Mouse (Mus musculus) myocyte (in vitro differentiated cells): ENCODE measurements around the gene Mfsd6l. TPM values are rescaled to one million over a fixed set of nuclear protein-coding genes. Genes with fewer than 3 reads are reported as not detected.
A peak's percentile ranks its signal among the peaks of the same experiment; 100 is the strongest.

Source experiments
- H3K27me3 ChIP-seq: one replicate; pipeline ENCODE4 v1.6.1; 2011; ENCODE audit not compliant: control insufficient read depth, insufficient read depth, insufficient read length
- H3K36me3 ChIP-seq: one replicate; pipeline ENCODE4 v1.6.1; 2011; ENCODE audit not compliant: control insufficient read depth, insufficient read depth
- H3K4me2 ChIP-seq: one replicate; pipeline ENCODE4 v1.6.1; 2011; ENCODE audit warnings: low read depth, control low read depth
- H3K4me3 ChIP-seq: one replicate; pipeline ENCODE4 v1.5.1; 2011; ENCODE audit warnings: mild to moderate bottlenecking, control low read depth, moderate library complexity
- H3K79me2 ChIP-seq: one replicate; pipeline ENCODE4 v1.6.1; 2011; ENCODE audit not compliant: control insufficient read depth, insufficient read depth
- H3ac ChIP-seq: one replicate; pipeline ENCODE4 v1.6.1; 2011; ENCODE audit not compliant: control insufficient read depth, insufficient read length
- CEBPB ChIP-seq: IDR thresholded peaks from 2 replicates; pipeline ENCODE4 v1.6.1; 2011; ENCODE audit warnings: mild to moderate bottlenecking, moderate library complexity; ENCODE audit not compliant: poor library complexity, insufficient read depth, severe bottlenecking
- E2F4 ChIP-seq: IDR thresholded peaks from one replicate; pipeline ENCODE4 v1.6.1; 2011; ENCODE audit warnings: mild to moderate bottlenecking, control low read depth, moderate library complexity; ENCODE audit not compliant: insufficient read depth
- MAX ChIP-seq: IDR thresholded peaks from one replicate; pipeline ENCODE4 v1.6.1; 2011; ENCODE audit warnings: low read depth, mild to moderate bottlenecking, control low read depth
- MYOD1 ChIP-seq, 3 experiments: IDR thresholded peaks; one replicate each; pipeline ENCODE4 v1.6.1; 2011; ENCODE audit warnings: control low read depth in 2 of 3, low read depth in 2 of 3, mild to moderate bottlenecking in 2 of 3, moderate library complexity in 1 of 3; ENCODE audit not compliant: insufficient read length in 2 of 3, control insufficient read depth in 1 of 3
- MYOG ChIP-seq, 3 experiments: IDR thresholded peaks; one replicate each; pipeline ENCODE4 v1.6.1; 2011; ENCODE audit warnings: control low read depth in 2 of 3, low read depth in 2 of 3, mild to moderate bottlenecking in 2 of 3; ENCODE audit not compliant: insufficient read length in 2 of 3, control insufficient read depth in 1 of 3, insufficient read depth in 1 of 3
- POLR2A ChIP-seq: IDR thresholded peaks from one replicate; pipeline ENCODE4 v1.6.1; 2011; ENCODE audit warnings: low read depth, mild to moderate bottlenecking, control low read depth, moderate library complexity; ENCODE audit not compliant: insufficient read length
- POLR2AphosphoS2 ChIP-seq: IDR thresholded peaks from one replicate; pipeline ENCODE4 v1.6.1; 2011; ENCODE audit warnings: low read depth, control low read depth; ENCODE audit not compliant: insufficient read length
- REST ChIP-seq: IDR thresholded peaks from one replicate; pipeline ENCODE4 v1.6.1; 2011; ENCODE audit warnings: mild to moderate bottlenecking, control low read depth, moderate library complexity; ENCODE audit not compliant: insufficient read depth, insufficient read length
- SRF ChIP-seq: IDR thresholded peaks from one replicate; pipeline ENCODE4 v1.6.1; 2011; ENCODE audit warnings: low read depth; ENCODE audit not compliant: control insufficient read depth, insufficient read length
- TCF12 ChIP-seq: IDR thresholded peaks from one replicate; pipeline ENCODE4 v1.6.1; 2011; ENCODE audit warnings: mild to moderate bottlenecking, control low read depth; ENCODE audit not compliant: poor library complexity, insufficient read depth, severe bottlenecking
- TCF3 ChIP-seq: IDR thresholded peaks from one replicate; pipeline ENCODE4 v1.6.1; 2011; ENCODE audit warnings: low read depth, control low read depth; ENCODE audit not compliant: insufficient read length
- USF1 ChIP-seq: IDR thresholded peaks from one replicate; pipeline ENCODE4 v1.6.1; 2011; ENCODE audit warnings: low read depth, mild to moderate bottlenecking, control low read depth, moderate library complexity
- polyA plus RNA-seq: library from polyadenylated mRNA; unstranded; fragments of >200 nt; fragmentation: generic; extraction: Trizol; gene quantifications from one replicate; pipeline ENCODE4 v1.2.1, GENCODE M21; 2012; ENCODE audit warnings: missing spikeins

The Mfsd6l gene
- polyA plus RNA-seq, 1 experiment = not detected

GRCm38 (mm10) chr11:68531066-68531806 is 24.8 kb upstream of the Mfsd6l start:
- TF ChIP-seq TCF3 (no peak), POLR2A (no peak), SRF (no peak), POLR2AphosphoS2 (no peak), MAX (no peak), REST (no peak), CEBPB (no peak), MYOG (IDR thresholded peaks at IDR 0.05; ENCODE audit: control insufficient read depth in 1 of 3, insufficient read depth in 1 of 3, insufficient read length in 2 of 3, low read depth in 2 of 3) (no peak), MYOD1 (IDR thresholded peaks at IDR 0.05; ENCODE audit: control insufficient read depth in 1 of 3, insufficient read length in 2 of 3, low read depth in 2 of 3) (no peak), TCF12 (no peak), USF1 (no peak)
- Histone ChIP-seq H3ac (no peak overlapping the region), H3K79me2 (no peaks in the 10 kb centered on the region), H3K4me3 (no peak overlapping the region), H3K27me3 (peaks cover 27% of the 10 kb centered on the region), H3K4me2 (peak overlapping the region; percentile 49), H3K36me3 (no peaks in the 10 kb centered on the region)

GRCm38 (mm10) chr11:68531941-68532535 is 23.9 kb upstream of the Mfsd6l start:
- Histone ChIP-seq H3K4me3 (no peak overlapping the region), H3K27me3 (peaks cover 27% of the 10 kb centered on the region)
- TF ChIP-seq SRF (no peak), MYOD1 (IDR thresholded peaks at IDR 0.05; ENCODE audit: control insufficient read depth in 1 of 3, insufficient read length in 2 of 3, low read depth in 2 of 3) (no peak), POLR2A (no peak), TCF3 (no peak), REST (no peak), TCF12 (no peak), USF1 (no peak), MYOG (IDR thresholded peaks at IDR 0.05; ENCODE audit: control insufficient read depth in 1 of 3, insufficient read depth in 1 of 3, insufficient read length in 2 of 3, low read depth in 2 of 3) (no peak), POLR2AphosphoS2 (no peak), E2F4 (no peak), CEBPB (no peak)

GRCm38 (mm10) chr11:68532773-68533172 is 23.2 kb upstream of the Mfsd6l start:
- TF ChIP-seq POLR2A = no peak
- TF ChIP-seq REST = no peak
- TF ChIP-seq USF1 = no peak
- no peak for TF ChIP-seq MYOG (IDR thresholded peaks at IDR 0.05; ENCODE audit: control insufficient read depth in 1 of 3, insufficient read depth in 1 of 3, insufficient read length in 2 of 3, low read depth in 2 of 3)
- Histone ChIP-seq H3ac (no peak overlapping the region), H3K27me3 (peaks cover 25% of the 10 kb centered on the region), H3K36me3 (no peaks in the 10 kb centered on the region), H3K79me2 (no peaks in the 10 kb centered on the region), H3K4me2 (no peak overlapping the region), H3K4me3 (no peak overlapping the region)

More at GRCm38 (mm10) chr11:68531941-68532535, 23.9 kb upstream of the Mfsd6l start:
- Histone ChIP-seq H3ac (no peak overlapping the region), H3K79me2 (no peaks in the 10 kb centered on the region), H3K36me3 (no peaks in the 10 kb centered on the region), H3K4me2 (peak overlapping the region; percentile 49)

GRCm38 (mm10) chr11:68533971-68534475 is 22.0 kb upstream of the Mfsd6l start:
- H3K79me2 ChIP-seq = no peaks in the 10 kb centered on the region
- no peak overlapping the region for H3K4me2 ChIP-seq
- H3ac ChIP-seq = no peak overlapping the region
- TF ChIP-seq E2F4 (no peak), SRF (no peak), TCF12 (no peak), TCF3 (no peak), CEBPB (no peak), USF1 (no peak), MAX (no peak), MYOD1 (IDR thresholded peaks at IDR 0.05; ENCODE audit: control insufficient read depth in 1 of 3, insufficient read length in 2 of 3, low read depth in 2 of 3) (no peak), POLR2AphosphoS2 (no peak), REST (no peak), POLR2A (no peak)
- peaks cover 13% of the 10 kb centered on the region for H3K27me3 ChIP-seq
- no peaks in the 10 kb centered on the region for H3K36me3 ChIP-seq
- H3K4me3 ChIP-seq = no peak overlapping the region
